Mouse (Mus musculus) testis, adult 2 months (tissue): ENCODE measurements around the gene Cldn18.

Experiments
- CTCF ChIP-seq: fragments of 200-500 bp; IDR thresholded peaks from 2 replicates; pipeline ENCODE4 v1.5.1; 2012; ENCODE audit warnings: low read depth, mild to moderate bottlenecking, inconsistent platforms, low read length, moderate library complexity; ENCODE audit not compliant: control insufficient read depth, insufficient read depth, insufficient replicate concordance
- POLR2A ChIP-seq: fragments of 200-500 bp; IDR thresholded peaks from 2 replicates; pipeline ENCODE4 v1.6.1; 2012; ENCODE audit warnings: low read depth, mild to moderate bottlenecking, inconsistent platforms, low read length, moderate library complexity; ENCODE audit not compliant: control insufficient read depth

GRCm38 (mm10) chr9:99645416-99645815, 71.7 kb downstream of the Cldn18 start:
- no peak for TF ChIP-seq CTCF
- TF ChIP-seq POLR2A: no peak
